Mouse (Mus musculus) testis, adult 2 months (tissue): ENCODE results near the gene Rnf115.

Experiments used
- CTCF ChIP-seq: fragments of 200-500 bp; IDR thresholded peaks from 2 replicates; pipeline ENCODE4 v1.5.1; 2012; ENCODE audit warnings: low read depth, mild to moderate bottlenecking, inconsistent platforms, low read length, moderate library complexity; ENCODE audit not compliant: control insufficient read depth, insufficient read depth, insufficient replicate concordance
- POLR2A ChIP-seq: fragments of 200-500 bp; IDR thresholded peaks from 2 replicates; pipeline ENCODE4 v1.6.1; 2012; ENCODE audit warnings: low read depth, mild to moderate bottlenecking, inconsistent platforms, low read length, moderate library complexity; ENCODE audit not compliant: control insufficient read depth

- TF ChIP-seq POLR2A (no peak), CTCF (no peak)
Measured at GRCm38 (mm10) chr3:96811232-96811631, 83.8 kb downstream of the Rnf115 start.
